Mouse (Mus musculus): Measurements from ENCODE around the gene Bcl7c. TPM values are rescaled to one million over a fixed set of nuclear protein-coding genes. Genes with fewer than 3 reads are reported as not detected.
"Not testable (repeated sequence)": the region's sequence is repeated elsewhere in the genome, so short reads cannot be mapped to it uniquely, and the experiment has no call there.

Bcl7c gene
- polyA plus RNA-seq, 1 experiment from 2014 or later = 33.1 TPM

DNA sequence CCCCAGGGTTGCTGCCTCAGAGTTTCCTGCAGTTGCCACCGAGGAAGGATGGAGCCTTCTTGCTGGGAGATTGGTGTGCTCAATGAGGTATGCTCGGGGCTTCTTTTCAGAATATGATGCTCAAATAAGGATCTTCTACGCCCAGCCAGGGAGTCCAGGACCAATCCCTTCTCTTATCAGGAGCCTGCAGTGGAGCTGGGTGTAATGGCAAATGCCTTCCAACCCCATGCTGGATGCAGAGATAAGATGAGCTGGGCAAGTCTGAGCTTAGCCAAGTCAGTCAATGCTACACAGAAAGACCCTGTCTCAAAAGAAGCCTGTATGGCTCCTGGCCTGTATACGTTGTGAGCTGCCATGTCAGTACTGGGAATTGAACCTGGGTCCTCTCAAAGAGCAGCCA is 82.3 kb downstream of the Bcl7c start:
- Histone ChIP-seq H3K9me3 (replicated peaks; ENCODE audit: control insufficient read depth, low read length) (no peaks in the 10 kb centered on the region), H3K36me3 (ENCODE audit: control insufficient read depth, insufficient read depth, low read length) (no peaks in the 10 kb centered on the region), H3K4me1 (ENCODE audit: control insufficient read depth, insufficient read depth, low read length) (no peaks in the 10 kb centered on the region), H3K27me3 (ENCODE audit: control insufficient read depth, insufficient read depth, low read length) (no peaks in the 10 kb centered on the region), H3K4me2 (ENCODE audit: low read depth, low read length) (no peak overlapping the region), H3K9ac (ENCODE audit: low read length) (no peak overlapping the region), H3K27ac (ENCODE audit: low read length) (no peak overlapping the region), H3K4me3 (replicated peaks; ENCODE audit: low read length) (no peak overlapping the region)
- ATAC-seq (ENCODE audit: insufficient read depth, low FRiP score) = no peak
- 91% methylated on average over 4 of the region's 4 CpGs for WGBS

DNA sequence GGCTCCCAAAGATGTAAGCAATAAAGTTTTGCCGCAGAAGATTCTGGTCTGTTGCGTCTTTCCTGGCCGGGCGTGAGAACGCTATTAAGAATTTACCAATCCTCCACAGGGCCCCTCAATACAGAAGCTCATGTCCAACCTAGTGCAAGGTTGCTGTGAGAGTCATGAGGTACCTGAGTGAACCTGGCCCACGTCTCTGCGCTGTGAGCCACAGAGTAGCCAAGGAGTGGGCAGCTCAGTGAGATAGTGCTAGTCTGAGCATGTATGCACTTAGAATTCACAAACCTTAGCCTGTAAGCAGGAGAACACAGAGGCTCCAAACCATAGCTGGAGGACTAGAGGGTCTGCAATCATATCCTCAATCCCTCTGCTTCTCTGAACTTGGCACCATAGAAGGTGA is 82.7 kb downstream of the Bcl7c start:
- no peak for ATAC-seq (ENCODE audit: insufficient read depth, low FRiP score)
- Histone ChIP-seq H3K9me3 (replicated peaks; ENCODE audit: control insufficient read depth, low read length) (no peaks in the 10 kb centered on the region), H3K4me2 (ENCODE audit: low read depth, low read length) (no peak overlapping the region), H3K36me3 (ENCODE audit: control insufficient read depth, insufficient read depth, low read length) (no peaks in the 10 kb centered on the region), H3K27ac (ENCODE audit: low read length) (no peak overlapping the region), H3K4me1 (ENCODE audit: control insufficient read depth, insufficient read depth, low read length) (no peaks in the 10 kb centered on the region), H3K9ac (ENCODE audit: low read length) (no peak overlapping the region), H3K4me3 (replicated peaks; ENCODE audit: low read length) (no peak overlapping the region), H3K27me3 (ENCODE audit: control insufficient read depth, insufficient read depth, low read length) (no peaks in the 10 kb centered on the region)
- 98% methylated on average over 7 of the region's 7 CpGs for WGBS

DNA sequence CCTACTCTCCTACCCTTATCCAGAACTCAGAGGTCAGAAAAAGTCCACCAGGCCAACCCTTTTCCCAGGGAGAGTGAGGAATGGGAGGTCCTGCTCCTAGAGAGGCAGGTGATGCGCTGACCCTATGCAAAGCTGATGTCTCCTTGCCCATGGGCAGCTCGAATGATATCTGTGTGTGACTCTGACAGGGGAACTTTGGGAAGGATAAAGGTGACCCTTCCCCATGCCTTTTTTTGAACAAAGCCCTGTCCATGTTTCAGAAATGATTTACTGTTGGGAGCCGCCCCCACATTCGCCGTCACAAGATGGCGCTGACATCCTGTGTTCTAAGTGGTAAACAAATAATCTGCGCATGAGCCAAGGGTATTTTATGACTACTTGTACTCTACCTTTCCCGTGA is 90.3 kb downstream of the Bcl7c start:
- peaks cover 16% of the 10 kb centered on the region for H3K4me1 ChIP-seq (ENCODE audit: control insufficient read depth, insufficient read depth, low read length)
- not testable (repeated sequence) for H3K36me3 ChIP-seq (ENCODE audit: control insufficient read depth, insufficient read depth, low read length); H3K4me3 ChIP-seq (replicated peaks; ENCODE audit: low read length); H3K4me2 ChIP-seq (ENCODE audit: low read depth, low read length); H3K9me3 ChIP-seq (replicated peaks; ENCODE audit: control insufficient read depth, low read length); H3K9ac ChIP-seq (ENCODE audit: low read length); H3K27me3 ChIP-seq (ENCODE audit: control insufficient read depth, insufficient read depth, low read length); H3K27ac ChIP-seq (ENCODE audit: low read length); ATAC-seq (ENCODE audit: insufficient read depth, low FRiP score)
- 90% methylated on average over 6 of the region's 8 CpGs for WGBS

DNA sequence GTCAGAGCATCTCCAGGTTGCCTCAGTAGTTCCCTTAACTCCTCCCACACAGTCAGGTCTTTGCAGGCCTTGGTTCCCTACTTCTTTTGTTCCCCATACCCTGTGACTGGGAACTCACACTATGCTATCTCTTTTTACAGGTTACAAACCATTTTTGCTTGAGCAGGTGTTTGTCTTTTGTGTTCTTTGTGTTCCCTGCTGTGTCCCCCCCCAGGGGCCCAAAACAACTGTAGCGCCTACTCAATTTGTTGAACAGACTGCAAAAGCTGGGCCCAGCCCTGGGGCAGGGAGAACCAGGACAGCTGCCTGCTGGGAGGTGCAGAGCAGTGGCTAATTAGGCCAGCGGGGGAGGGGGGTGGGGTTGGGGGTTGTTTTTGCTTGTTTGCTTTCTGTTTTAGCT is 90.8 kb downstream of the Bcl7c start:
- H3K27me3 ChIP-seq (ENCODE audit: control insufficient read depth, insufficient read depth, low read length) = no peaks in the 10 kb centered on the region
- peaks cover 16% of the 10 kb centered on the region for H3K4me1 ChIP-seq (ENCODE audit: control insufficient read depth, insufficient read depth, low read length)
- H3K9me3 ChIP-seq (replicated peaks; ENCODE audit: control insufficient read depth, low read length) = no peaks in the 10 kb centered on the region
- WGBS = 58% methylated on average over 2 of the region's 2 CpGs
- H3K27ac ChIP-seq (ENCODE audit: low read length) = no peak overlapping the region
- no peak overlapping the region for H3K4me2 ChIP-seq (ENCODE audit: low read depth, low read length)
- H3K36me3 ChIP-seq (ENCODE audit: control insufficient read depth, insufficient read depth, low read length) = no peaks in the 10 kb centered on the region
- H3K4me3 ChIP-seq (replicated peaks; ENCODE audit: low read length) = no peak overlapping the region
- H3K9ac ChIP-seq (ENCODE audit: low read length) = no peak overlapping the region
- ATAC-seq (ENCODE audit: insufficient read depth, low FRiP score) = no peak

DNA sequence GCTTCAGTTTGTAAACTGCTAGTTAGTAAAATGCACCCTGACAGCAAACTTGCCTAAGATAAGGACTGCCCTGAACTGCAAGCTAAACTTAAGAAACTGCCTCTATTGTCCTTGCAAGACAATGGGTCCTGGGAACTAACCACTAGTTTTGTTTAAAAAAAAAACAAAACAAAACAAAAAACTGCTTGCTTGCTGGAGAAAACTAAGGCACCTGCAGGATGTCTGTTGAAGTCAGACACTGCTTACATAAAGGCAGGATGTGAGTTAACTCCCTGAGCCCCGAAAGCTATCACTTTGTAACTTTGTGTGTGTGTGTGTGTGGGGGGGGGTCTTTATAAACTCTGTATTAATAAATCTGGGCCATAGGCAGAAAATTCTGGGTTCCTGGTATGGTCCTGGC is 91.9 kb downstream of the Bcl7c start:
- 47% methylated on average over 1 of the region's 1 CpGs for WGBS
- Histone ChIP-seq H3K4me1 (ENCODE audit: control insufficient read depth, insufficient read depth, low read length) (peaks cover 16% of the 10 kb centered on the region), H3K27me3 (ENCODE audit: control insufficient read depth, insufficient read depth, low read length) (no peaks in the 10 kb centered on the region), H3K36me3 (ENCODE audit: control insufficient read depth, insufficient read depth, low read length) (peaks cover 10% of the 10 kb centered on the region), H3K27ac (ENCODE audit: low read length) (no peak overlapping the region), H3K9ac (ENCODE audit: low read length) (no peak overlapping the region), H3K9me3 (replicated peaks; ENCODE audit: control insufficient read depth, low read length) (no peaks in the 10 kb centered on the region), H3K4me2 (ENCODE audit: low read depth, low read length) (no peak overlapping the region), H3K4me3 (replicated peaks; ENCODE audit: low read length) (no peak overlapping the region)
- ATAC-seq (ENCODE audit: insufficient read depth, low FRiP score) = no peak

DNA sequence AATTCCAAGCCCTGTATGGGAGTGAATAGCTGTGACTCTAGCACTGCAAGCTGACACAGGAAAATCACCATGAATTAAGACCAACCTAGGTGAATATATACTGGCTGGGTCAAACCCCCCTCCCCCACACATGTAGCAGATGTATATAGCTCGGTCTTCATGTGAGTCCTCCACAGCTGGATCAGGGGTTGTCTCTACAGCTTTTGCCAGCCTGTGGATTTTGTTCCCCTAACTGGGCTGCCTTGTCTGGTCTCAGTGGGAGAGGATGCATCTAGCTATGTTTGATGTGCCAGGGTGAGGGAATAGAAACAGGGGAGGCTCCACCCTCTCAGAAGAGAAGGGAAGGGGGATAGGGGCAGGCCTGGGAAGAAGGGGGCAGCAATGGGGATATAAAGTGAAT is 92.4 kb downstream of the Bcl7c start:
- Histone ChIP-seq H3K4me2 (ENCODE audit: low read depth, low read length) (no peak overlapping the region), H3K4me1 (ENCODE audit: control insufficient read depth, insufficient read depth, low read length) (peaks cover 16% of the 10 kb centered on the region), H3K27me3 (ENCODE audit: control insufficient read depth, insufficient read depth, low read length) (no peaks in the 10 kb centered on the region), H3K27ac (ENCODE audit: low read length) (no peak overlapping the region), H3K36me3 (ENCODE audit: control insufficient read depth, insufficient read depth, low read length) (peaks cover 15% of the 10 kb centered on the region), H3K9me3 (replicated peaks; ENCODE audit: control insufficient read depth, low read length) (0 out of 2 replicates have a peak, but pooled peaks cover 5% of the 10 kb centered on the region), H3K4me3 (replicated peaks; ENCODE audit: low read length) (no peak overlapping the region), H3K9ac (ENCODE audit: low read length) (no peak overlapping the region; the same call in 1 of the 2 replicates)
- 60% methylated on average over 1 of the region's 1 CpGs for WGBS
- ATAC-seq (ENCODE audit: insufficient read depth, low FRiP score) = no peak

DNA sequence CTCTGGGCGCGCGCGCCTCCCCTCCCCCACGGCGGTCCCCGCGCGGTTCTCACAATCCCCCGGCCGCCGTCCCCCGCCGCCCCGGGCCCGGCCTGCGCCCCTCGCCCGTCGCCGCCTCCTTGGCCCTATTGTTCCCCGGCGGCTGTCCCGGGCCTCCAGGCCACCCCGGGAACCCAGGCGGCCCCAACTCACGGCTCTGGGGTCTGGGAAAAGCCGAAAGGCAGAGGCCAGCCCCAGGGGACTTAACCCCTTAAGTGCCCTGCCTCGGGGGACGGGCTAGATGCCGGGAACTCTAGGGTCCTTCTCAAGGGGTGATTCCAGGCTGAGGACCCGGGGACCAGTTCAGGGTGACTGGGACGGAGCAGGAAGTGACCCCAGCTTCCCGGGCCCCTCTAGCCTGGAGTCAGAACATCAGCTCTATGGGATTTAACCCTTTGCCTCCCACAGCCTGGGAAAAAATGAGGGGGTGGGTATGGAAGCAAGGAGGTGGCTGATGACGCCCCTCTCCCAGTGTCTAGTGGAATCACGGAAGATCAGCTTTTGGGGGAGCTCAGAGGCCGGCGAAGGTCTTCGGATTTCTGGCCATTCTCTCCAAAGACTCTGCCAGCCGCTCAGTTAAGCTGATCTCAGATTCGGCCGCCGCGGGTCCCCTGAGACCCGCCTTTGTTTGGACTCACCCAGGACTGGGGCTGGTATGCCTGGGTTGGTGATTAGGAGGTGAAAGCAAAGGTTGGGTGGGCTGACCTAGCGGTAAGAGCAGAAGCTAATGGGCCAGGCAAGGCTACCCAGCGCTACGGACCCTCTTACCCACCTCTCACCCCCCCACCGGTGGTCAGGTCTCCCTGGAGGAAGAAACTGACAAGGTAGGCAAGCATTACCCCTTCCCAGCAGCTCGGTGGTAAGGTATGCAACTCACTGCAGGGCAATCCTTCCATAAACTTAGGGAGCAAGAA is 93.6 kb downstream of the Bcl7c start, which contains the start of gene Zfp629:
Zfp629 (minus strand) TSS at position 907 of the 953 bp plus-strand sequence.
- H3K27me3 ChIP-seq (ENCODE audit: control insufficient read depth, insufficient read depth, low read length) = no peaks in the 10 kb centered on the region
- ATAC-seq (ENCODE audit: insufficient read depth, low FRiP score) = peak; percentile 91
- H3K9ac ChIP-seq (ENCODE audit: low read length) = peak within 1 kb of the TSS; percentile 96
- peaks cover 16% of the 10 kb centered on the region for H3K4me1 ChIP-seq (ENCODE audit: control insufficient read depth, insufficient read depth, low read length)
- under 1% methylated on average over 49 of the region's 50 CpGs for WGBS
- peaks cover 27% of the 10 kb centered on the region for H3K36me3 ChIP-seq (ENCODE audit: control insufficient read depth, insufficient read depth, low read length)
- H3K27ac ChIP-seq (ENCODE audit: low read length) = peak within 1 kb of the TSS; percentile 89
- H3K4me2 ChIP-seq (ENCODE audit: low read depth, low read length) = peak within 1 kb of the TSS; percentile 79
- H3K4me3 ChIP-seq (replicated peaks; ENCODE audit: low read length) = peak within 1 kb of the TSS; percentile 100
- 0 out of 2 replicates have a peak, but pooled peaks cover 6% of the 10 kb centered on the region for H3K9me3 ChIP-seq (replicated peaks; ENCODE audit: control insufficient read depth, low read length)

DNA sequence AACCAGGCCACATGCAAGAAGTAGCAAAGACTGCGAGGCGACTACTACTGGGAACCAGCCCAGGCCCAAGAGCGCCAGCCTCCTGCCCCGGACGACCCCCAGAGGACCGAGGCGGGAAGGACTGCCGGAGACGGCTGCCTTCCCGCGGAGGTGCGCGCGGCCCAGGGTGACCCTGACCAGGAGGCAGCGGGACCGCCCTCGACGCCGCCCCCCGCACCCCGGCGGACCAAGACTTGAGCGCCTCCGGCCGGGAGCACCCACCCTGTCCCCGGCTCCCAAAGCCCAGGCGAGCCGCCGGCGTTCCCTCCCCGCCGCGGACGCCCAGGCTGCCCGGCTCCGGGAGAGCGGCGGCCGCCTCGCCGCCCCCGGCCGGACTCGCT is 94.2 kb downstream of the Bcl7c start:
- Histone ChIP-seq H3K9me3 (replicated peaks; ENCODE audit: control insufficient read depth, low read length) (0 out of 2 replicates have a peak, but pooled peaks cover 6% of the 10 kb centered on the region), H3K27ac (ENCODE audit: low read length) (peak overlapping the region; percentile 89), H3K4me2 (ENCODE audit: low read depth, low read length) (peak overlapping the region; percentile 79), H3K4me3 (replicated peaks; ENCODE audit: low read length) (peak overlapping the region; percentile 100), H3K9ac (ENCODE audit: low read length) (peak overlapping the region; percentile 96), H3K27me3 (ENCODE audit: control insufficient read depth, insufficient read depth, low read length) (no peaks in the 10 kb centered on the region), H3K4me1 (ENCODE audit: control insufficient read depth, insufficient read depth, low read length) (peaks cover 16% of the 10 kb centered on the region), H3K36me3 (ENCODE audit: control insufficient read depth, insufficient read depth, low read length) (peaks cover 34% of the 10 kb centered on the region)
- ATAC-seq (ENCODE audit: insufficient read depth, low FRiP score) = peak; percentile 45; the same call in 1 of the 2 replicates
- 0% methylated on average over 41 of the region's 44 CpGs for WGBS

DNA sequence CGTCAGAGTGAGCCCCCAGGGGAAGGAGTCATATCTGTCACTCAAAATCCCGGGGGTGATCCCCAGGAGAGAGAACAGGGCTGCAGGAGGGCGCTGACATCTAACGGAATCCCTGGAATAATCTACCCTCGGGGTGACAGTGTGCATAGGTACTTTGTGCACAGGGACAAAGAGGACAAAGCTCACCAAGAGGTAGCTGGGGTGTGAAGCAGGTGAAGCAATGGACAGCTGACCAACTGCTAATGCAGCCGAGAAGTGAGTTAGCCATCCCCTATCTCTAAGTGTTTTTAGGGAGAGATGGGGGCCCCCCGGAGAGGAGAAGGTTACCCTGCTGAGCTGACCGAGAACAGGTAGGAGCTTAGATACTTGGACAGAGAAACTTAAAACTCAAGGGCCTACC is 94.6 kb downstream of the Bcl7c start:
- H3K4me3 ChIP-seq (replicated peaks; ENCODE audit: low read length) = peak overlapping the region; percentile 100
- 0 out of 2 replicates have a peak, but pooled peaks cover 6% of the 10 kb centered on the region for H3K9me3 ChIP-seq (replicated peaks; ENCODE audit: control insufficient read depth, low read length)
- 26% methylated on average over 8 of the region's 8 CpGs for WGBS
- peak overlapping the region; percentile 89 for H3K27ac ChIP-seq (ENCODE audit: low read length)
- peaks cover 37% of the 10 kb centered on the region for H3K36me3 ChIP-seq (ENCODE audit: control insufficient read depth, insufficient read depth, low read length)
- H3K27me3 ChIP-seq (ENCODE audit: control insufficient read depth, insufficient read depth, low read length) = no peaks in the 10 kb centered on the region
- peak overlapping the region; percentile 79 for H3K4me2 ChIP-seq (ENCODE audit: low read depth, low read length)
- H3K9ac ChIP-seq (ENCODE audit: low read length) = peak overlapping the region; percentile 96
- peaks cover 16% of the 10 kb centered on the region for H3K4me1 ChIP-seq (ENCODE audit: control insufficient read depth, insufficient read depth, low read length)
- no peak for ATAC-seq (ENCODE audit: insufficient read depth, low FRiP score)
